Mouse (Mus musculus) embryonic facial prominence, embryonic 12.5 days (tissue): ENCODE measurements around the gene Wdr54. TPM values are rescaled to one million over a fixed set of nuclear protein-coding genes. Genes with fewer than 3 reads are reported as not detected.

ENCODE experiments used
- ATAC-seq: fragments of 200-750 bp; cut with Nextera tagmentation; 2 replicates; pipeline ENCODE4 v1.8.0; 2017; ENCODE audit not compliant: insufficient number of reproducible peaks, insufficient read depth, low FRiP score, low TSS enrichment
- H3K27ac ChIP-seq: fragments of 300-500 bp; sonication (generic); 2 replicates; pipeline ENCODE4 v1.5.1; 2016; ENCODE audit warnings: mild to moderate bottlenecking
- H3K27me3 ChIP-seq: fragments of 300-500 bp; sonication (generic); 2 replicates; pipeline ENCODE4 v1.6.1; 2016; ENCODE audit warnings: mild to moderate bottlenecking, moderate library complexity
- H3K36me3 ChIP-seq: fragments of 300-500 bp; sonication (generic); 2 replicates; pipeline ENCODE4 v1.6.1; 2016; ENCODE audit warnings: mild to moderate bottlenecking
- H3K4me1 ChIP-seq: fragments of 300-500 bp; sonication (generic); 2 replicates; pipeline ENCODE4 v1.6.1; 2016
- H3K4me2 ChIP-seq: fragments of 300-500 bp; sonication (generic); replicated peaks from 2 replicates; pipeline ENCODE4 v1.6.1; 2016; ENCODE audit warnings: mild to moderate bottlenecking, moderate library complexity
- H3K4me3 ChIP-seq: fragments of 300-500 bp; sonication (generic); 2 replicates; pipeline ENCODE4 v1.5.1; 2016; ENCODE audit warnings: mild to moderate bottlenecking
- H3K9ac ChIP-seq: fragments of 300-500 bp; sonication (generic); 2 replicates; pipeline ENCODE4 v1.6.1; 2016; ENCODE audit warnings: mild to moderate bottlenecking, moderate library complexity
- H3K9me3 ChIP-seq: fragments of 300-500 bp; sonication (generic); 2 replicates; pipeline ENCODE4 v1.6.1; 2016; ENCODE audit warnings: mild to moderate bottlenecking, moderate library complexity
- WGBS: fragments of 180-500 bp; shearing (Covaris S2); methylation state at CpG from one replicate; pipeline ENCODE4 v1.1.7; 2016; 5-methylcytosine and 5-hydroxymethylcytosine counted together
- polyA plus RNA-seq: library from polyadenylated mRNA; unstranded; fragments of >200 nt; fragmentation: Nextera tagmentation; extraction: Ambion mirVana; gene quantifications from 2 replicates; pipeline ENCODE4 v1.2.1, GENCODE M21; 2016

Wdr54 gene
- polyA plus RNA-seq, 1 experiment from 2014 or later = 10.0 TPM

- H3K27ac ChIP-seq = peak overlapping the region; percentile 100; the same call in 1 of the 2 replicates
- H3K9ac ChIP-seq = peak overlapping the region; percentile 92; the same call in 1 of the 2 replicates
- WGBS = 69% methylated on average over 5 of the region's 5 CpGs
- peak overlapping the region; percentile 66 for H3K4me3 ChIP-seq
- no peaks in the 10 kb centered on the region for H3K27me3 ChIP-seq
- no peak for ATAC-seq
- no peaks in the 10 kb centered on the region for H3K9me3 ChIP-seq
- peaks cover 36% of the 10 kb centered on the region for H3K4me1 ChIP-seq
- peaks cover 19% of the 10 kb centered on the region for H3K36me3 ChIP-seq
- H3K4me2 ChIP-seq = peak overlapping the region; percentile 85
These were observed 33.2 kb downstream of the Wdr54 start for GRCm38 (mm10) chr6:83122961-83123360.

GRCm38 (mm10) chr6:83121863-83122710 lies 34.1 kb downstream of the Wdr54 start:
- no peak for ATAC-seq
- Histone ChIP-seq H3K27me3 (no peaks in the 10 kb centered on the region), H3K4me3 (peak overlapping the region; percentile 66), H3K9ac (peak overlapping the region; percentile 92), H3K4me1 (peaks cover 36% of the 10 kb centered on the region), H3K36me3 (peaks cover 28% of the 10 kb centered on the region), H3K9me3 (no peaks in the 10 kb centered on the region), H3K4me2 (peak overlapping the region; percentile 85), H3K27ac (peak overlapping the region; percentile 100)
- under 1% methylated on average over 52 of the region's 52 CpGs for WGBS

- Histone ChIP-seq H3K4me3 (peak within 1 kb of the TSS; percentile 66), H3K4me1 (peaks cover 42% of the 10 kb centered on the region), H3K27me3 (no peaks in the 10 kb centered on the region), H3K9me3 (no peaks in the 10 kb centered on the region), H3K9ac (peak within 1 kb of the TSS; percentile 92), H3K27ac (peak within 1 kb of the TSS; percentile 100), H3K36me3 (peaks cover 33% of the 10 kb centered on the region), H3K4me2 (peak within 1 kb of the TSS; percentile 85)
- under 1% methylated on average over 37 of the region's 38 CpGs for WGBS
- ATAC-seq = peak; percentile 96
These were observed 35.0 kb downstream of the Wdr54 start, which contains the start of gene Wbp1 for GRCm38 (mm10) chr6:83120930-83121862. TSS of gene Wbp1 (minus strand) at chr6:83121559.

DNA sequence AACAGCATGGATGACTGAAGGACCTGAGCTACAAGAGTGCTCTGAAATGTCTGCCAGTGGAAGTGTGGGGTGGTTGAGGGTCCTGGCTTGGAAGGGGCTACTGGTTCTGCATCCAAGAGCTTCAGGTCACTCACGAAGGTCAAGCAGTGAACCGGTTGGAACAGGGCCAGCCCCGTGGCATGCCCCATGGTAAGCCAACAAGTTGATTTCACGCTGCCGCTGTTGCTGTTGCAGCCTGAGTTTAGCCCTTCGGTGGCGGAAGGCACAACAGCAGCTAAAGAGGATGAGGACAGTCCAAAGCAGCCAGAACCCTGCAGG lies 36.5 kb downstream of the Wdr54 start:
- WGBS = 75% methylated on average over 7 of the region's 7 CpGs
- H3K4me1 ChIP-seq = peaks cover 42% of the 10 kb centered on the region

DNA sequence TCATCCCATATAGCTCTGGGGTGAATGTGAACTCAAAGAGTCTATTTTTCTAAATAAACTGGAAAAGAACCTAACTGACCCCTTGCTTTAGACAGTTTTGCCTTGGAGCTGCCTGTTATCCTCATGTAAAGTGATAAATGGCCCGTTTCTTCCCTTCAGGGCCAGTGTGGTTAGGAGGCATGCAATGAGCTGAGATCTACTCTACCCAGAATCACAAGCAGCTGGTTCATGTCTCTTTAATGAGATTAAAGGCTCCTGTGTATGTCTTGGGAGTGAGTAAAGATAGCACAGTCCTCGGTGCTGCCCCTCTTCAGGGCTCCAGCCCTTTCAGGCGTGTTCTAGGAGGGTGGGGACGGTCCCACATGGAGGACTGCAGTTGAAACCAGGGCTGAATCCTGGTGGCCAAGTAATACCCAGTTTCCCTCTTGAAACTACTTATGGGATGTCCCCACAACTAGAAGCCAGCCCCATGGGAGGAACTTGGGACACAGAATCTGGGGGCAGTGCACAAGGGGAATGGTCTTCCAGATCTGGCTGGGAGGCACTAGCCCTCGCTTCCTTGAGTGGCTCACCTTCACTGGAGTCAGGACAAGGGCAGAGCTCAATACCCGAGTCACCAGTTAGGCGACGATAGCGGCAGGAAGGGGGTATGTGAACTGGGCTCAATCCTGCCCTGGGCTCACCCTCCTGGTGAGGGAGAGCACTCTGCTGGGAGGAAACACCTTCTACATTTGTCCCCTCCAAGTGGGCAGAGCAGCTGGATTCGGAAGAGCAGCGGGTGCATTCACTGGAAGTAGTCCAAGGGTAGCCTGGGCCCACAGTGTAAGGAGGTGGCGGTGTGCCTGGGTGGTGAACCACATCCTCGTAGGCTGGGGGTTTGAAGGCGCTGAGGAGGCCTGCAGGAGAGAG lies 37.1 kb downstream of the Wdr54 start:
- Histone ChIP-seq H3K4me1 (peaks cover 39% of the 10 kb centered on the region), H3K9ac (peak overlapping the region; percentile 24; the same call in 1 of the 2 replicates), H3K36me3 (peaks cover 33% of the 10 kb centered on the region), H3K27me3 (no peaks in the 10 kb centered on the region), H3K4me2 (peak overlapping the region; percentile 85), H3K27ac (peak overlapping the region; percentile 87; the same call in 1 of the 2 replicates), H3K4me3 (0 out of 2 replicates have a peak overlapping the region, but pooled peaks have one; percentile 66), H3K9me3 (no peaks in the 10 kb centered on the region)
- WGBS = 85% methylated on average over 14 of the region's 14 CpGs
- ATAC-seq = no peak

More for the DNA sequence above, 36.5 kb downstream of the Wdr54 start:
- H3K27me3 ChIP-seq = no peaks in the 10 kb centered on the region
- ATAC-seq = no peak
- peak overlapping the region; percentile 85 for H3K4me2 ChIP-seq
- H3K36me3 ChIP-seq = peaks cover 33% of the 10 kb centered on the region
- peak overlapping the region; percentile 77 for H3K9ac ChIP-seq
- no peaks in the 10 kb centered on the region for H3K9me3 ChIP-seq
- H3K4me3 ChIP-seq = peak overlapping the region; percentile 66
- 0 out of 2 replicates have a peak overlapping the region, but pooled peaks have one; percentile 87 for H3K27ac ChIP-seq

- Histone ChIP-seq H3K4me2 (no peak overlapping the region), H3K9me3 (no peaks in the 10 kb centered on the region), H3K36me3 (peaks cover 33% of the 10 kb centered on the region), H3K9ac (no peak overlapping the region), H3K4me3 (0 out of 2 replicates have a peak overlapping the region, but pooled peaks have one; percentile 2), H3K27me3 (no peaks in the 10 kb centered on the region), H3K4me1 (peaks cover 33% of the 10 kb centered on the region), H3K27ac (no peak overlapping the region)
- WGBS = 85% methylated on average over 11 of the region's 11 CpGs
- ATAC-seq = no peak
These were observed 37.8 kb downstream of the Wdr54 start for GRCm38 (mm10) chr6:83118369-83118768.

- Histone ChIP-seq H3K36me3 (peaks cover 33% of the 10 kb centered on the region), H3K9ac (no peak overlapping the region), H3K27ac (no peak overlapping the region), H3K4me1 (peaks cover 27% of the 10 kb centered on the region), H3K4me2 (no peak overlapping the region), H3K4me3 (0 out of 2 replicates have a peak overlapping the region, but pooled peaks have one; percentile 1), H3K9me3 (no peaks in the 10 kb centered on the region), H3K27me3 (no peaks in the 10 kb centered on the region)
- ATAC-seq = no peak
- WGBS = 90% methylated on average over 13 of the region's 13 CpGs
These were observed 38.6 kb downstream of the Wdr54 start for GRCm38 (mm10) chr6:83117616-83118015.

DNA sequence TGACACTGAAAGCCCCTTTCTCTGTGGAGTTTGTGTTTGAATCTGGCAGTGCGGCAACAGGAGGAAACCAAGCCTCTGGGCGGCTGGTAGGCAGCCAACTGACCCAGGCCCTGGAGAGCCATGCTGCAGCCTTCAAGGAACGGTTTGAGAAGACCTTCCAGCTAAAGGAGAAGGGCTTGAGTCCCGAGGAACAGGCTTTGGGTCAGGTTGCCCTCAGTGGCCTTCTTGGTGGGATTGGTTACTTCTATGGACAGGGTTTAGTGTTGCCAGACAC lies 39.1 kb downstream of the Wdr54 start:
- 84% methylated on average over 4 of the region's 4 CpGs for WGBS
- ATAC-seq = no peak
- H3K4me3 ChIP-seq = 0 out of 2 replicates have a peak overlapping the region, but pooled peaks have one; percentile 71
- peak overlapping the region; percentile 69; the same call in 1 of the 2 replicates for H3K27ac ChIP-seq
- H3K4me2 ChIP-seq = peak overlapping the region; percentile 97; the same call in 1 of the 2 replicates
- no peaks in the 10 kb centered on the region for H3K27me3 ChIP-seq
- no peaks in the 10 kb centered on the region for H3K9me3 ChIP-seq
- peaks cover 33% of the 10 kb centered on the region for H3K36me3 ChIP-seq
- H3K4me1 ChIP-seq = peaks cover 26% of the 10 kb centered on the region
- peak overlapping the region; percentile 96; the same call in 1 of the 2 replicates for H3K9ac ChIP-seq

GRCm38 (mm10) chr6:83116373-83117164 lies 39.6 kb downstream of the Wdr54 start:
- Histone ChIP-seq H3K36me3 (peaks cover 33% of the 10 kb centered on the region), H3K9ac (peak overlapping the region; percentile 96), H3K4me1 (peaks cover 26% of the 10 kb centered on the region), H3K27ac (peak overlapping the region; percentile 83; the same call in 1 of the 2 replicates), H3K4me3 (peak overlapping the region; percentile 71), H3K4me2 (peak overlapping the region; percentile 97), H3K27me3 (no peaks in the 10 kb centered on the region), H3K9me3 (no peaks in the 10 kb centered on the region)
- no peak for ATAC-seq
- WGBS = 72% methylated on average over 11 of the region's 11 CpGs

- ATAC-seq = peak; percentile 43
- peak overlapping the region; percentile 97 for H3K4me2 ChIP-seq
- WGBS = 3% methylated on average over 42 of the region's 48 CpGs
- no peaks in the 10 kb centered on the region for H3K27me3 ChIP-seq
- H3K9ac ChIP-seq = peak overlapping the region; percentile 96
- peak overlapping the region; percentile 71 for H3K4me3 ChIP-seq
- peak overlapping the region; percentile 83 for H3K27ac ChIP-seq
- no peaks in the 10 kb centered on the region for H3K9me3 ChIP-seq
- peaks cover 33% of the 10 kb centered on the region for H3K36me3 ChIP-seq
- H3K4me1 ChIP-seq = peaks cover 26% of the 10 kb centered on the region
These were observed 40.4 kb downstream of the Wdr54 start for GRCm38 (mm10) chr6:83115682-83116372.
